Mouse (Mus musculus) myocyte (in vitro differentiated cells): ENCODE data around the gene Krt9. TPM values are rescaled to one million over a fixed set of nuclear protein-coding genes. Genes with fewer than 3 reads are reported as not detected.

Experiments
- H3K27me3 ChIP-seq: one replicate; pipeline ENCODE4 v1.6.1; 2011; ENCODE audit not compliant: control insufficient read depth, insufficient read depth, insufficient read length
- H3K36me3 ChIP-seq: one replicate; pipeline ENCODE4 v1.6.1; 2011; ENCODE audit not compliant: control insufficient read depth, insufficient read depth
- H3K4me2 ChIP-seq: one replicate; pipeline ENCODE4 v1.6.1; 2011; ENCODE audit warnings: low read depth, control low read depth
- H3K4me3 ChIP-seq: one replicate; pipeline ENCODE4 v1.5.1; 2011; ENCODE audit warnings: mild to moderate bottlenecking, control low read depth, moderate library complexity
- H3K79me2 ChIP-seq: one replicate; pipeline ENCODE4 v1.6.1; 2011; ENCODE audit not compliant: control insufficient read depth, insufficient read depth
- H3ac ChIP-seq: one replicate; pipeline ENCODE4 v1.6.1; 2011; ENCODE audit not compliant: control insufficient read depth, insufficient read length
- CEBPB ChIP-seq: IDR thresholded peaks from 2 replicates; pipeline ENCODE4 v1.6.1; 2011; ENCODE audit warnings: mild to moderate bottlenecking, moderate library complexity; ENCODE audit not compliant: poor library complexity, insufficient read depth, severe bottlenecking
- E2F4 ChIP-seq: IDR thresholded peaks from one replicate; pipeline ENCODE4 v1.6.1; 2011; ENCODE audit warnings: mild to moderate bottlenecking, control low read depth, moderate library complexity; ENCODE audit not compliant: insufficient read depth
- MAX ChIP-seq: IDR thresholded peaks from one replicate; pipeline ENCODE4 v1.6.1; 2011; ENCODE audit warnings: low read depth, mild to moderate bottlenecking, control low read depth
- MYOD1 ChIP-seq, 3 experiments: IDR thresholded peaks; one replicate each; pipeline ENCODE4 v1.6.1; 2011; ENCODE audit warnings: control low read depth in 2 of 3, low read depth in 2 of 3, mild to moderate bottlenecking in 2 of 3, moderate library complexity in 1 of 3; ENCODE audit not compliant: insufficient read length in 2 of 3, control insufficient read depth in 1 of 3
- MYOG ChIP-seq, 3 experiments: IDR thresholded peaks; one replicate each; pipeline ENCODE4 v1.6.1; 2011; ENCODE audit warnings: control low read depth in 2 of 3, low read depth in 2 of 3, mild to moderate bottlenecking in 2 of 3; ENCODE audit not compliant: insufficient read length in 2 of 3, control insufficient read depth in 1 of 3, insufficient read depth in 1 of 3
- POLR2A ChIP-seq: IDR thresholded peaks from one replicate; pipeline ENCODE4 v1.6.1; 2011; ENCODE audit warnings: low read depth, mild to moderate bottlenecking, control low read depth, moderate library complexity; ENCODE audit not compliant: insufficient read length
- POLR2AphosphoS2 ChIP-seq: IDR thresholded peaks from one replicate; pipeline ENCODE4 v1.6.1; 2011; ENCODE audit warnings: low read depth, control low read depth; ENCODE audit not compliant: insufficient read length
- REST ChIP-seq: IDR thresholded peaks from one replicate; pipeline ENCODE4 v1.6.1; 2011; ENCODE audit warnings: mild to moderate bottlenecking, control low read depth, moderate library complexity; ENCODE audit not compliant: insufficient read depth, insufficient read length
- SRF ChIP-seq: IDR thresholded peaks from one replicate; pipeline ENCODE4 v1.6.1; 2011; ENCODE audit warnings: low read depth; ENCODE audit not compliant: control insufficient read depth, insufficient read length
- TCF12 ChIP-seq: IDR thresholded peaks from one replicate; pipeline ENCODE4 v1.6.1; 2011; ENCODE audit warnings: mild to moderate bottlenecking, control low read depth; ENCODE audit not compliant: poor library complexity, insufficient read depth, severe bottlenecking
- TCF3 ChIP-seq: IDR thresholded peaks from one replicate; pipeline ENCODE4 v1.6.1; 2011; ENCODE audit warnings: low read depth, control low read depth; ENCODE audit not compliant: insufficient read length
- USF1 ChIP-seq: IDR thresholded peaks from one replicate; pipeline ENCODE4 v1.6.1; 2011; ENCODE audit warnings: low read depth, mild to moderate bottlenecking, control low read depth, moderate library complexity
- polyA plus RNA-seq: library from polyadenylated mRNA; unstranded; fragments of >200 nt; fragmentation: generic; extraction: Trizol; gene quantifications from one replicate; pipeline ENCODE4 v1.2.1, GENCODE M21; 2012; ENCODE audit warnings: missing spikeins

Krt9 gene
- polyA plus RNA-seq, 1 experiment: not detected

DNA sequence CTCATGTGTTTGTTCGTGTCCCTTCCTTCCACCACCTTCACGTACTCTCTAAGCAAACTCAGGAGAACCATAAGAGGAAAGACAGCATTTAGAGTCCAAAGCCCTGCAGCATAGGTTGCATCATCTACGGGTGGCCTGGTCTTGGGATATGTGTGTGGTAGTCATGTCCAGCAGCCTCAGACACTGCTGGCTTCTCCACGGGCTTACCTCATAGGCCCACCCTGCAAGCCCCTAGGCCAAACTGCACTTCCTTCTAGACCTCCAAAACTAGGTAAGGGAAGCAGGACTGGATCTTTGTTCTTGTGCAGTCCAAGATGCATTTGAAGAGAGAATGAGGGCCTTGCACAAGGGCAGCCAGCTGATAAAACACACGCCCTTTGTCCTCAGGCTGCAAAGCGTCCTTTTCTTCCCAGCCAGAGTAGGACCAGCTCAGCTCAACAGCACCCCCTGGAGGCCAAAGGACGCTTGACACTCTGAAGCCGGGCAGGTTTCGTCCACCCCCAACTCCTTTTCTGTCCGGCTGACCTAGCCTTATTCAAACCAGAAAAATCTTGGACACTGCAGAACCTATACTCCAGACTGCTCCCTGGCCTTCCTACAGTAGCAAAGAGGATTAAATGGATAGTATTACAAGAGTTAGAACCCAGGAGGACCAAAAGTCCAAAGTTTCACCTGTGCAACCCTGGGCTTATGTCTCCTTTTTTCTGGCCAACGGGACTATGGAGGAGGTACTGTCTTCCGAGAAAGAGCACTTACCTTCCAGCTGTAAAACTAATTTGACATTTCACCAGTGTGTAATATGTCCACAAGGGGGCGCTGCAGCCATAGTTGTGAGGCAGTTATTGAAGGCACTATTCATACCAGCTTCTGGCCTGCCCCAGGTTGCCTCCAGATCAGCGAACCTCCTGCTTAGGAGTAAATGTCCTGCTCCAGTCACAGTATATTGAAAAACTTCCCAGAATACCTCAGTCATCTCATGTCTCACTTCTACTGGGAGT lies 24.0 kb downstream of the Krt9 start:
- Histone ChIP-seq H3K27me3 (no peaks in the 10 kb centered on the region), H3K79me2 (no peaks in the 10 kb centered on the region), H3K4me2 (peak overlapping the region; percentile 56), H3K36me3 (no peaks in the 10 kb centered on the region), H3ac (no peak overlapping the region), H3K4me3 (no peak overlapping the region)
- TF ChIP-seq TCF12 (no peak), POLR2A (no peak), MYOG (IDR thresholded peaks at IDR 0.05; ENCODE audit: control insufficient read depth in 1 of 3, insufficient read depth in 1 of 3, insufficient read length in 2 of 3, low read depth in 2 of 3) (no peak), USF1 (no peak), MAX (no peak), REST (no peak), POLR2AphosphoS2 (no peak), MYOD1 (IDR thresholded peaks at IDR 0.05; ENCODE audit: control insufficient read depth in 1 of 3, insufficient read length in 2 of 3, low read depth in 2 of 3) (no peak), E2F4 (no peak), SRF (no peak), CEBPB (no peak), TCF3 (no peak)

DNA sequence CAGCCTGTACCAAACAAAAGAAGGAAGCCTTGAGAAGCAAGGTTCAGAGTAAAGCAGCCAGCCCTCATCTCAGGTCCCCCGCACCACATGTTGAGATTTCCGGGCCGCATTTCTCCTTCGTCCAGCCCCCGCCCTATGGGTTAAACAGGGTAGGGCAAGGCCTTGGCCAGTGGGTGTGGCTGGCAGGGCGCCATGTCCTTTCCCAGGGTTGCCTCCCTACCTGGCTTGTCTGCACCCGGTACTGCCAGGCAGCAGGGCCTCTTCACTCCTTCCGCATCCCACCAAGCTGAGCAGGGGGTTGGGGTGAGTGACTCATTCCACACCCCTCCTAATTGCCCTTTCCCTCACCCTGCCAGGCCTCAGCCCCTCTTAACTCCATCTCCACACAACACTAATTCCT lies 25.0 kb downstream of the Krt9 start:
- H3ac ChIP-seq: no peak overlapping the region
- no peak overlapping the region for H3K4me2 ChIP-seq
- H3K36me3 ChIP-seq: no peaks in the 10 kb centered on the region
- no peak overlapping the region for H3K4me3 ChIP-seq
- H3K79me2 ChIP-seq: no peaks in the 10 kb centered on the region
- TF ChIP-seq MYOG (IDR thresholded peaks at IDR 0.05; ENCODE audit: control insufficient read depth in 1 of 3, insufficient read depth in 1 of 3, insufficient read length in 2 of 3, low read depth in 2 of 3): no peak
- no peak for TF ChIP-seq SRF
- no peak for TF ChIP-seq TCF3
- TF ChIP-seq TCF12: no peak
- TF ChIP-seq USF1: no peak
- TF ChIP-seq POLR2AphosphoS2: no peak
- no peak for TF ChIP-seq REST
- TF ChIP-seq CEBPB: no peak
- no peak for TF ChIP-seq MAX
- no peak for TF ChIP-seq E2F4
- TF ChIP-seq MYOD1 (IDR thresholded peaks at IDR 0.05; ENCODE audit: control insufficient read depth in 1 of 3, insufficient read length in 2 of 3, low read depth in 2 of 3): no peak
- no peaks in the 10 kb centered on the region for H3K27me3 ChIP-seq

DNA sequence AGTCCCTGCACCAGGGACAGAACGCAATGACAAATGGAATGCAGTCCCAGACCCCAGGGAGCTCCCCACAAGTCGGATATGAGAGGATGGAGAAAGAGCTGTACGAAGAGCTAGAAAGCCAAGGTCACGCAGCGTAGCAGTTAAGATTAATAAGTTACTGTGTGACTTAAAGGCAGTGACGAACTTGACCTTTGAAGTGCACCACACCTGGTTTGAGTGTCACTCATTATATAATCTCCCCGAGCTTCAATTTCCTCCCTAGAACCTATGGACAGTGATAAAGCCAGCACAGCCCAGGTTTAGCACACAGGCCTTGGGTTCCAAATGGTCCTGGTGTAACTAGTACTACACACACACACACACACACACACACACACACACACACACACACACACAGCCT lies 28.7 kb downstream of the Krt9 start:
- H3K4me3 ChIP-seq: no peak overlapping the region
- no peaks in the 10 kb centered on the region for H3K36me3 ChIP-seq
- H3K79me2 ChIP-seq: no peaks in the 10 kb centered on the region
- H3ac ChIP-seq: no peak overlapping the region
- no peak for TF ChIP-seq MYOG (IDR thresholded peaks at IDR 0.05; ENCODE audit: control insufficient read depth in 1 of 3, insufficient read depth in 1 of 3, insufficient read length in 2 of 3, low read depth in 2 of 3)
- TF ChIP-seq REST: no peak
- no peak for TF ChIP-seq USF1
- TF ChIP-seq TCF12: no peak
- TF ChIP-seq E2F4: no peak
- TF ChIP-seq POLR2A: no peak
- no peak for TF ChIP-seq POLR2AphosphoS2
- no peak for TF ChIP-seq MYOD1 (IDR thresholded peaks at IDR 0.05; ENCODE audit: control insufficient read depth in 1 of 3, insufficient read length in 2 of 3, low read depth in 2 of 3)
- no peak overlapping the region for H3K4me2 ChIP-seq
- no peaks in the 10 kb centered on the region for H3K27me3 ChIP-seq

DNA sequence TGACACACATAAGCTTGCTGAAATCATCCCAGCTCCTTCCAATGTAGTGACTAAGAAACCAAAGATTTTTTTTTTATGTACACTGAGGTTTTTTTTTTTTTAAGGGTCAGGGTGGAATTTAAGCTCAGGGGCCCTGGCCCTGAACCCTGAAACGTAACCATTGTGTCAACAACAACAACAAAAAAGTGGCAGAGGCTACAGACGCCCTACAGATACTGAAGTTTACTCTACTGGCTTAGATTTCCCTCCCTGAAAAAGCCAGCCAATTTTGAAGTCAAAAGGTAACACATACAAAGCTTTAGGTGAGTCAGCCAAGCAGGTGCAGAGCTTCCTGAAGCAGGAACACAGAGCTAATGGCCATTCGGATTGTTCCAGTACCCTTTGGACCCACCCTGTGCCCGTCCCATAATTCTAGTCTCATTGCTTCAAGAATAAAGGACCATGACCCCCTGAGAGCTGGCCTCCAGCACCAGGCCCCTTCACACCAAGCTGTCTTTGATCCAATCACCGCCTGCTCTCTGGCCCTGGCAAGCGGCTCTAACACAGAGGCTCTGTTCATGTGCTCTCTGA lies 35.1 kb downstream of the Krt9 start:
- no peak overlapping the region for H3K4me3 ChIP-seq
- H3K79me2 ChIP-seq: no peaks in the 10 kb centered on the region
- no peak overlapping the region for H3K4me2 ChIP-seq
- no peak for TF ChIP-seq REST
- TF ChIP-seq TCF12: no peak
- TF ChIP-seq MYOD1 (IDR thresholded peaks at IDR 0.05; ENCODE audit: control insufficient read depth in 1 of 3, insufficient read length in 2 of 3, low read depth in 2 of 3): no peak
- TF ChIP-seq POLR2A: no peak
- TF ChIP-seq E2F4: no peak
- no peak for TF ChIP-seq USF1
- TF ChIP-seq POLR2AphosphoS2: no peak
- no peak for TF ChIP-seq MYOG (IDR thresholded peaks at IDR 0.05; ENCODE audit: control insufficient read depth in 1 of 3, insufficient read depth in 1 of 3, insufficient read length in 2 of 3, low read depth in 2 of 3)
- no peaks in the 10 kb centered on the region for H3K36me3 ChIP-seq
- H3K27me3 ChIP-seq: no peaks in the 10 kb centered on the region
- no peak overlapping the region for H3ac ChIP-seq
